Comparison of ENCODE assay signal across 9 mouse cellular contexts in genomic region chr6:141447547-141447946, GRCm38 (mm10).
A peak's percentile ranks its signal among the peaks of the same experiment; 100 is the strongest.
DNase-seq lines count a peak whose midpoint lies in the region; TF ChIP-seq lines count a peak whose summit lies in the region.
"Had no signal": no experiment of that assay in that cellular context is flagged by ENCODE, and none has a peak within 500 bp of the region (broad histone marks: within the 10 kb centered on the region; RNA-seq: fewer than 3 reads in every experiment).

No protein-coding gene starts in this region.

- DNase-seq in 416B (ENCODE audit: low read depth) (peak; percentile 61), NIH3T3 (ENCODE audit: low read depth) (peak; percentile 87)
- peak; percentile 91 for DNase-seq in embryo, embryonic 10 days (ENCODE audit: low spot score)
- peak; percentile 54 to 79 for DNase-seq in gastrocnemius, postnatal 4 days (ENCODE audit: low spot score in 2 of 2)
- DNase-seq in layer of hippocampus, adult 2 months (ENCODE audit: low spot score in 2 of 2), result peak; percentile 67 to 74
- peak; percentile 59 for DNase-seq in lung, postnatal 25 days (ENCODE audit: low spot score)
- DNase-seq in right cerebral cortex, postnatal 4 days, result peak; percentile 79
- no peak for DNase-seq in Muller cell, postnatal 12 days (ENCODE audit: inconsistent ontology term)

- no peak overlapping the region for H3K4me3 ChIP-seq in layer of hippocampus, adult 2 months
- H3K4me3 ChIP-seq: embryonic facial prominence, embryonic 15.5 days had no signal

- no peak overlapping the region for H3K27ac ChIP-seq in layer of hippocampus, adult 2 months
- H3K27ac ChIP-seq: embryonic facial prominence, embryonic 15.5 days had no signal

- peak; percentile 90 for TF ChIP-seq CTCF in layer of hippocampus, adult 2 months (conservative IDR thresholded peaks at IDR 0.05)
